9 mouse cellular contexts compared by ENCODE assay signal in the genomic region with DNA sequence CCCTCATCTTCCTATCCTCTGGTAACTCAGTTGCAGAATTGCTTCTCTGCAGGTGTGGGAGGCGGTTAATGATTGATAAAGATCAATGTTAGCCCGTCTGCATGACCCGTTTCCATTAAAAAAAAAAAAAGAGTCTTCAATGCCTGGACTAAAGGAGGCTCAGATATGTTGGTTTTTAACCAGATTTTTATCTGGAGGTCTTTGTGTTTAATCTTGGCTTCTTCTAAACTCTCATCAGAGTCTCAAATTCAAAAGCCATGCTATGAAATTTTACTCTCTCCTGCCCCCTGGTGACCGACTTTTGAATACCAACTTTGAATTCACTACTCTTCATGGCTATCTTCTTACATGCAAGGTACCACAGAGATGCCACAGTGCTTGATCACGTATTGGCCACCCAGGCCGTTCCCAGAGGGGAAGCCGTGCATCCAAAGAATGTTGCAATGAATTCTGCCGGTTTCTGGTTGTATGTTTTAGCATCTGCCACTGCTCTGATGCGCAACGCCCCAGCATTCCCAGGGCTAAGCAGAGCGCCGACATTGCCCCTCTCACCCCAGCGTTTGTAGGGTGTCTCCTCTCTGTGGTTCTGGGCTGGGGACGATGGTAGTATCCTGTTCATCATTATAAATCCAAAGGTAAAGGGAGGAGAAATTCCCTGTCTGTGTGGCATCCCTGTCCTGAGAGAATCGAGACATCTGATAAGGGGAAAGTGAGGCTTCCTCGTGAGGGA.
DNase-seq lines count a peak whose midpoint lies in the region; ATAC-seq lines count a peak whose summit lies in the region.
"Had no signal": no experiment of that assay in that cellular context is flagged by ENCODE, and none has a peak within 500 bp of the region (broad histone marks: within the 10 kb centered on the region; RNA-seq: fewer than 3 reads in every experiment).

No protein-coding gene starts in this region.

- WGBS in heart, embryonic 12.5 days = 55% methylated on average over 16 of the region's 16 CpGs

- ATAC-seq in heart, embryonic 12.5 days (ENCODE audit: insufficient number of reproducible peaks, low FRiP score) = no peak

- H3K9ac ChIP-seq in heart, embryonic 12.5 days = no peak overlapping the region
- H3K9ac ChIP-seq: liver, embryonic 13.5 days had no signal

- peak; percentile 76 to 95 for DNase-seq in heart, adult 18-20 months
- DNase-seq in CD8-positive naive resting alpha-beta T cell, adult 2 months (ENCODE audit: low read depth in 2 of 2, low spot score in 2 of 2) = peak; percentile 55 to 71
- peak; percentile 29 for DNase-seq in c-Kit-positive CD71-positive TER-119-positive erythroid progenitor cells, embryonic 14.5 days (ENCODE audit: low spot score)
- DNase-seq in gastrocnemius, adult 8-10 months (ENCODE audit: low spot score in 2 of 2) = peak; percentile 37 to 65
- peak; percentile 48 for DNase-seq in layer of hippocampus, adult 9-11 months
- DNase-seq in lung, postnatal 36 days = peak; percentile 89
- DNase-seq in thymus, postnatal 0 days (ENCODE audit: low spot score) = peak; percentile 72
- DNase-seq: liver, embryonic 13.5 days had no signal

- no peaks in the 10 kb centered on the region for H3K9me3 ChIP-seq in heart, embryonic 12.5 days (replicated peaks)
- H3K9me3 ChIP-seq: liver, embryonic 13.5 days had no signal

- no peak overlapping the region for H3K4me2 ChIP-seq in heart, embryonic 12.5 days
- H3K4me2 ChIP-seq: liver, embryonic 13.5 days had no signal

- peaks cover 32% of the 10 kb centered on the region for H3K4me1 ChIP-seq in heart, embryonic 12.5 days (replicated peaks)

- H3K36me3 ChIP-seq in heart, embryonic 12.5 days = no peaks in the 10 kb centered on the region
- H3K36me3 ChIP-seq: liver, embryonic 13.5 days had no signal

- H3K4me3 ChIP-seq in heart, embryonic 12.5 days = no peak overlapping the region
- H3K4me3 ChIP-seq: liver, embryonic 13.5 days had no signal

- H3K27ac ChIP-seq in heart, embryonic 12.5 days (ENCODE audit: poor library complexity, severe bottlenecking) = no peak overlapping the region
- H3K27ac ChIP-seq: liver, embryonic 13.5 days had no signal

- H3K27me3 ChIP-seq in heart, embryonic 12.5 days (replicated peaks) = no peaks in the 10 kb centered on the region
- H3K27me3 ChIP-seq: liver, embryonic 13.5 days had no signal

Comparison
In these comparisons a context has a peak if more than half of its experiments do, and no peak if none do; other contexts are left out.
1. DNase-seq: peak in every context shown above with its lines; median percentile 89 in lung, postnatal 36 days; 86 in heart, adult 18-20 months; 72 in thymus, postnatal 0 days; 63 in CD8-positive naive resting alpha-beta T cell, adult 2 months; 51 in gastrocnemius, adult 8-10 months; 48 in layer of hippocampus, adult 9-11 months; 29 in c-Kit-positive CD71-positive TER-119-positive erythroid progenitor cells, embryonic 14.5 days.